Mouse (Mus musculus): Measurements from ENCODE around the gene Rnf222. TPM values are rescaled to one million over a fixed set of nuclear protein-coding genes. Genes with fewer than 3 reads are reported as not detected.

The Rnf222 gene
- polyA plus RNA-seq, 1 experiment from 2014 or later, result 0.19 TPM

Other genes starting within 250 kb of the Rnf222 start
- gene Myh10, start 197.0 kb upstream of the Rnf222 start, polyA plus RNA-seq (2016; fragmentation: Nextera tagmentation; extraction: Ambion mirVana), result 161 and 169 TPM in 2 replicates
- 78.6 and 82.0 TPM in 2 replicates for gene Ndel1, start 16.7 kb upstream of the Rnf222 start, polyA plus RNA-seq (2016; fragmentation: Nextera tagmentation; extraction: Ambion mirVana)
- 915 and 939 TPM in 2 replicates for gene Rpl26, start 13.0 kb downstream of the Rnf222 start, polyA plus RNA-seq (2016; fragmentation: Nextera tagmentation; extraction: Ambion mirVana)
- gene Odf4, start 38.5 kb downstream of the Rnf222 start, polyA plus RNA-seq (2016; fragmentation: Nextera tagmentation; extraction: Ambion mirVana), result not detected in 2 replicates
- 8.1 and 8.5 TPM in 2 replicates for gene Arhgef15, start 68.9 kb downstream of the Rnf222 start, polyA plus RNA-seq (2016; fragmentation: Nextera tagmentation; extraction: Ambion mirVana)
- 2.6 and 4.1 TPM in 2 replicates for gene Slc25a35, start 79.6 kb downstream of the Rnf222 start, polyA plus RNA-seq (2016; fragmentation: Nextera tagmentation; extraction: Ambion mirVana)
- 59.3 and 64.2 TPM in 2 replicates for gene Rangrf, start 86.6 kb downstream of the Rnf222 start, polyA plus RNA-seq (2016; fragmentation: Nextera tagmentation; extraction: Ambion mirVana)
- 44.0 and 44.3 TPM in 2 replicates for gene Pfas, start 119.9 kb downstream of the Rnf222 start, polyA plus RNA-seq (2016; fragmentation: Nextera tagmentation; extraction: Ambion mirVana)
- gene Ctc1, start 127.4 kb downstream of the Rnf222 start, polyA plus RNA-seq (2016; fragmentation: Nextera tagmentation; extraction: Ambion mirVana), result 71.0 and 75.2 TPM in 2 replicates
- 148 and 152 TPM in 2 replicates for gene Aurkb, start 157.1 kb downstream of the Rnf222 start, polyA plus RNA-seq (2016; fragmentation: Nextera tagmentation; extraction: Ambion mirVana)
- 12.3 and 12.6 TPM in 2 replicates for gene Borcs6, start 171.2 kb downstream of the Rnf222 start, polyA plus RNA-seq (2016; fragmentation: Nextera tagmentation; extraction: Ambion mirVana)
- gene Tmem107, start 182.3 kb downstream of the Rnf222 start, polyA plus RNA-seq (2016; fragmentation: Nextera tagmentation; extraction: Ambion mirVana), result 36.8 and 43.5 TPM in 2 replicates
- gene Vamp2, start 199.9 kb downstream of the Rnf222 start, polyA plus RNA-seq (2016; fragmentation: Nextera tagmentation; extraction: Ambion mirVana), result 84.3 and 85.0 TPM in 2 replicates
- 11.4 and 11.5 TPM in 2 replicates for gene Per1, start 206.7 kb downstream of the Rnf222 start, polyA plus RNA-seq (2016; fragmentation: Nextera tagmentation; extraction: Ambion mirVana)
- gene Hes7, start 231.9 kb downstream of the Rnf222 start, polyA plus RNA-seq (2016; fragmentation: Nextera tagmentation; extraction: Ambion mirVana), result 0.65 and 0.73 TPM in 2 replicates
- gene 9130213A22Rik, start 234.0 kb downstream of the Rnf222 start, polyA plus RNA-seq (2016; fragmentation: Nextera tagmentation; extraction: Ambion mirVana), result 0.14 and 0.40 TPM in 2 replicates
- gene Aloxe3, start 237.3 kb downstream of the Rnf222 start, polyA plus RNA-seq (2016; fragmentation: Nextera tagmentation; extraction: Ambion mirVana), result 0.47 and 0.89 TPM in 2 replicates